Mouse (Mus musculus): ENCODE data around the gene Trpc6. TPM values are rescaled to one million over a fixed set of nuclear protein-coding genes. Genes with fewer than 3 reads are reported as not detected.

Trpc6 gene
- total RNA-seq, 1 experiment: 0.54 TPM

DNA sequence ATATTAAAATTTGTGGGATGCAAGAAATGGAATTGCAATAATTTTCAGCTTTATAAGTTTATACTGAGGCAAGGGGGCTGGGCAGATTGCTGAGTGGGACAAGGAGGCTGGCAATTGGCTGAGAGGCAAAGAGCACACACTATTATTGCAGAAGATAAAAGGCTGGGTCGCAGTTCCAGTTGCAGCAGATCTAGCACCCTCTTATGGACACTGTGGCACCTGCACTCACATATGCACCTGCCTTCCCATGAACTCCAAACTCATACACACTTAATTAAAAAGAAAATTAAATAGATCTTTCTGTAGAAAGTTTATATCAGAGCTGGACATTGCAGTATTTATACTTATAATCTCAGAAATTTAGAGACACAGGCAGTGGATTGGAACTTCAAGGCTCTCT is 175.1 kb downstream of the Trpc6 start:
- TF ChIP-seq HCFC1 (IDR thresholded peaks at IDR 0.05; ENCODE audit: borderline replicate concordance, insufficient read depth, low read length): no peak
- no peak for TF ChIP-seq MAFK (IDR thresholded peaks at IDR 0.05; ENCODE audit: insufficient read depth, low read depth, low read length)
- TF ChIP-seq CHD2 (IDR thresholded peaks at IDR 0.05; ENCODE audit: low read depth, low read length): no peak
- TF ChIP-seq ZC3H11A (IDR thresholded peaks at IDR 0.05; ENCODE audit: borderline replicate concordance, low read depth, low read length): peak; percentile 72; the same call in 1 of the 2 replicates
- TF ChIP-seq ZNF384 (IDR thresholded peaks at IDR 0.05; ENCODE audit: low read depth, low read length): no peak
- Histone ChIP-seq H3K9me3 (ENCODE audit: control insufficient read depth, insufficient read depth, low read depth, low read length) (no peaks in the 10 kb centered on the region), H3K4me3 (ENCODE audit: insufficient read depth in 1 of 2, low read depth in 1 of 2, low read length in 2 of 2, poor library complexity in 1 of 2, severe bottlenecking in 1 of 2) (no peak overlapping the region), H3K36me3 (ENCODE audit: control insufficient read depth, insufficient read depth, low read length, poor library complexity, severe bottlenecking) (no peaks in the 10 kb centered on the region), H3K27ac (ENCODE audit: insufficient read depth, low read depth, low read length, poor library complexity, severe bottlenecking) (no peak overlapping the region), H3K9ac (ENCODE audit: insufficient read depth, low read depth, low read length, poor library complexity, severe bottlenecking) (no peak overlapping the region), H3K4me1 (ENCODE audit: control insufficient read depth in 2 of 2, insufficient read depth in 2 of 2, low read length in 2 of 2, poor library complexity in 1 of 2) (no peaks in the 10 kb centered on the region)
- in situ Hi-C loops (cut with MboI; ENCODE audit: low sequenced_read_pairs in 2 of 2, unreplicated experiment in 2 of 2): no loop called here
- no peak for DNase-seq (ENCODE audit: low read depth, low spot score)

GRCm38 (mm10) chr9:8729056-8729455 is 185.1 kb downstream of the Trpc6 start:
- Histone ChIP-seq H3K36me3 (ENCODE audit: control insufficient read depth, insufficient read depth, low read length, poor library complexity, severe bottlenecking) (no peaks in the 10 kb centered on the region), H3K9me3 (ENCODE audit: control insufficient read depth, insufficient read depth, low read depth, low read length) (no peaks in the 10 kb centered on the region), H3K4me3 (ENCODE audit: insufficient read depth in 1 of 2, low read depth in 1 of 2, low read length in 2 of 2, poor library complexity in 1 of 2, severe bottlenecking in 1 of 2) (no peak overlapping the region), H3K4me1 (ENCODE audit: control insufficient read depth in 2 of 2, insufficient read depth in 2 of 2, low read length in 2 of 2, poor library complexity in 1 of 2) (0 out of 4 replicates have a peak, but pooled peaks cover 0 to 4% of the 10 kb centered on the region in 2 experiments), H3K9ac (ENCODE audit: insufficient read depth, low read depth, low read length, poor library complexity, severe bottlenecking) (no peak overlapping the region), H3K27ac (ENCODE audit: insufficient read depth, low read depth, low read length, poor library complexity, severe bottlenecking) (no peak overlapping the region)
- DNase-seq (ENCODE audit: low read depth, low spot score): no peak
- TF ChIP-seq ZNF384 (IDR thresholded peaks at IDR 0.05; ENCODE audit: low read depth, low read length) (no peak), HCFC1 (IDR thresholded peaks at IDR 0.05; ENCODE audit: borderline replicate concordance, insufficient read depth, low read length) (no peak), MAFK (IDR thresholded peaks at IDR 0.05; ENCODE audit: insufficient read depth, low read depth, low read length) (no peak), ZC3H11A (IDR thresholded peaks at IDR 0.05; ENCODE audit: borderline replicate concordance, low read depth, low read length) (no peak), CHD2 (IDR thresholded peaks at IDR 0.05; ENCODE audit: low read depth, low read length) (no peak)
- in situ Hi-C loops (cut with MboI; ENCODE audit: low sequenced_read_pairs in 2 of 2, unreplicated experiment in 2 of 2): no loop called here

All from ES-E14 (cell line).